Mouse (Mus musculus): ENCODE results near the gene Kcnma1. TPM values are rescaled to one million over a fixed set of nuclear protein-coding genes. Genes with fewer than 3 reads are reported as not detected.

The Kcnma1 gene
- total RNA-seq, 2 experiments from 2014 or later = not detected

Other genes starting within 250 kb of the Kcnma1 start
- gene Dlg5, start 231.4 kb upstream of the Kcnma1 start, total RNA-seq (2014; fragmentation: Nextera tagmentation) = not detected in 2 replicates
- not detected in 2 replicates for gene Dlg5, start 231.4 kb upstream of the Kcnma1 start, total RNA-seq (2017)